Mouse (Mus musculus) embryonic facial prominence, embryonic 11.5 days (tissue): Measurements from ENCODE around the gene Nanos2. TPM values are rescaled to one million over a fixed set of nuclear protein-coding genes. Genes with fewer than 3 reads are reported as not detected.

Experiments used
- ATAC-seq: fragments of 200-750 bp; cut with Nextera tagmentation; replicated peaks from 2 replicates; pipeline ENCODE4 v1.8.0; 2017; ENCODE audit warnings: low read depth; ENCODE audit not compliant: insufficient number of reproducible peaks, low FRiP score, low TSS enrichment
- DNase-seq: peaks from one replicate; pipeline ENCODE4 v3.0.0-alpha.2; 2015; ENCODE audit warnings: low spot score
- H3K27ac ChIP-seq: fragments of 300-500 bp; sonication (generic); replicated peaks from 2 replicates; pipeline ENCODE4 v1.5.1; 2014; ENCODE audit warnings: mild to moderate bottlenecking, low read depth, low read length, control low read depth
- H3K27me3 ChIP-seq: fragments of 300-500 bp; sonication (generic); 2 replicates; pipeline ENCODE4 v1.6.1; 2014; ENCODE audit warnings: mild to moderate bottlenecking, low read length, moderate library complexity, mixed read lengths; ENCODE audit not compliant: control insufficient read depth, insufficient read depth
- H3K36me3 ChIP-seq: fragments of 300-500 bp; sonication (generic); replicated peaks from 2 replicates; pipeline ENCODE4 v1.6.1; 2014; ENCODE audit warnings: low read depth, mild to moderate bottlenecking, low read length, moderate library complexity, mixed read lengths; ENCODE audit not compliant: control insufficient read depth, insufficient read depth
- H3K4me1 ChIP-seq: fragments of 300-500 bp; sonication (generic); 2 replicates; pipeline ENCODE4 v1.6.1; 2014; ENCODE audit warnings: low read length, mixed read lengths; ENCODE audit not compliant: control insufficient read depth, insufficient read depth
- H3K4me2 ChIP-seq: fragments of 300-500 bp; sonication (generic); 2 replicates; pipeline ENCODE4 v1.6.1; 2014; ENCODE audit warnings: low read depth, mild to moderate bottlenecking, control low read depth, low read length, moderate library complexity
- H3K4me3 ChIP-seq: fragments of 300-500 bp; sonication (generic); 2 replicates; pipeline ENCODE4 v1.5.1; 2014; ENCODE audit warnings: low read depth, low read length, control low read depth
- H3K9ac ChIP-seq: fragments of 300-500 bp; sonication (generic); replicated peaks from 2 replicates; pipeline ENCODE4 v1.6.1; 2014; ENCODE audit warnings: mild to moderate bottlenecking, control low read depth, low read length
- H3K9me3 ChIP-seq: fragments of 300-500 bp; sonication (generic); replicated peaks from 2 replicates; pipeline ENCODE4 v1.6.1; 2016; ENCODE audit warnings: mild to moderate bottlenecking, low read length, inconsistent platforms, mixed read lengths; ENCODE audit not compliant: control insufficient read depth
- WGBS: fragments of 180-500 bp; shearing (Covaris S2); extraction: QIAGEN DNeasy Blood & Tissue Kit; methylation state at CpG from one replicate; pipeline ENCODE4 v1.1.7; 2014; 5-methylcytosine and 5-hydroxymethylcytosine counted together
- polyA plus RNA-seq: library from polyadenylated mRNA; unstranded; fragments of >200 nt; fragmentation: Nextera tagmentation; extraction: Ambion mirVana; gene quantifications from 2 replicates; pipeline ENCODE4 v1.2.1, GENCODE M21; 2014

Gene Nanos2
- polyA plus RNA-seq, 1 experiment from 2014 or later, result not detected

- H3K27me3 ChIP-seq, result peaks cover 29% of the 10 kb centered on the region
- peak; percentile 69 for ATAC-seq
- H3K4me2 ChIP-seq, result peak overlapping the region; percentile 82
- H3K9me3 ChIP-seq, result no peaks in the 10 kb centered on the region
- H3K4me3 ChIP-seq, result peak overlapping the region; percentile 92
- H3K27ac ChIP-seq, result peak overlapping the region; percentile 41; the same call in 1 of the 2 replicates
- DNase-seq, result no peak
- H3K9ac ChIP-seq, result peak overlapping the region; percentile 93
- 1% methylated on average over 24 of the region's 36 CpGs for WGBS
- peaks cover 8% of the 10 kb centered on the region for H3K36me3 ChIP-seq
- no peaks in the 10 kb centered on the region; the same call in 1 of the 2 replicates for H3K4me1 ChIP-seq
Measured at GRCm38 (mm10) chr7:19024581-19025255, 37.5 kb downstream of the Nanos2 start.

GRCm38 (mm10) chr7:19028067-19028466, 40.9 kb downstream of the Nanos2 start:
- H3K36me3 ChIP-seq, result peaks cover 21% of the 10 kb centered on the region

GRCm38 (mm10) chr7:19029084-19029653, 42.0 kb downstream of the Nanos2 start:
- 65% methylated on average over 6 of the region's 6 CpGs for WGBS
- no peak overlapping the region for H3K27ac ChIP-seq
- no peaks in the 10 kb centered on the region for H3K27me3 ChIP-seq
- no peaks in the 10 kb centered on the region for H3K9me3 ChIP-seq
- H3K9ac ChIP-seq, result no peak overlapping the region
- H3K4me3 ChIP-seq, result no peak overlapping the region
- H3K4me1 ChIP-seq, result no peaks in the 10 kb centered on the region; the same call in 1 of the 2 replicates
- ATAC-seq (peak; percentile 36), DNase-seq (peak; percentile 72)
- H3K36me3 ChIP-seq, result peaks cover 21% of the 10 kb centered on the region
- no peak overlapping the region; the same call in 1 of the 2 replicates for H3K4me2 ChIP-seq

More at GRCm38 (mm10) chr7:19028067-19028466, 40.9 kb downstream of the Nanos2 start:
- Histone ChIP-seq H3K27ac (no peak overlapping the region), H3K27me3 (peaks cover 8% of the 10 kb centered on the region), H3K9ac (no peak overlapping the region), H3K9me3 (no peaks in the 10 kb centered on the region), H3K4me3 (no peak overlapping the region), H3K4me1 (no peaks in the 10 kb centered on the region; the same call in 1 of the 2 replicates), H3K4me2 (no peak overlapping the region)
- ATAC-seq, result no peak
- no peak for DNase-seq

- H3K4me2 ChIP-seq, result no peak overlapping the region
Measured at GRCm38 (mm10) chr7:19031641-19032040, 44.4 kb downstream of the Nanos2 start.

More at GRCm38 (mm10) chr7:19031641-19032040, 44.4 kb downstream of the Nanos2 start:
- ATAC-seq (no peak), DNase-seq (no peak)
- Histone ChIP-seq H3K4me1 (no peaks in the 10 kb centered on the region), H3K27me3 (no peaks in the 10 kb centered on the region), H3K36me3 (peaks cover 23% of the 10 kb centered on the region), H3K4me3 (no peak overlapping the region), H3K9ac (no peak overlapping the region), H3K9me3 (no peaks in the 10 kb centered on the region), H3K27ac (no peak overlapping the region)
- WGBS, result 53% methylated on average over 4 of the region's 4 CpGs

Other genes with a start within 250 kb of the Nanos2 start
- gene Psg19, start 188.9 kb upstream of the Nanos2 start, polyA plus RNA-seq, result not detected in 2 replicates
- gene Psg17, start 165.8 kb upstream of the Nanos2 start, polyA plus RNA-seq, result not detected in 2 replicates
- 0.20 and 0.33 TPM in 2 replicates for gene Mill2, start 147.4 kb upstream of the Nanos2 start, polyA plus RNA-seq
- gene Pglyrp1, start 116.1 kb upstream of the Nanos2 start, polyA plus RNA-seq, result 0.49 and 0.70 TPM in 2 replicates
- gene Ccdc61, start 77.0 kb upstream of the Nanos2 start, polyA plus RNA-seq, result 22.6 and 26.5 TPM in 2 replicates
- gene Nova2, start 61.5 kb upstream of the Nanos2 start, polyA plus RNA-seq, result 1.4 and 1.7 TPM in 2 replicates
- gene Mypop, start 3.8 kb downstream of the Nanos2 start, polyA plus RNA-seq, result 4.3 and 5.3 TPM in 2 replicates
- gene Irf2bp1, start 16.6 kb downstream of the Nanos2 start, polyA plus RNA-seq, result 27.9 and 28.3 TPM in 2 replicates
- not detected in 2 replicates for gene Foxa3, start 36.1 kb downstream of the Nanos2 start, polyA plus RNA-seq
- 34.8 and 36.3 TPM in 2 replicates for gene Sympk, start 37.0 kb downstream of the Nanos2 start, polyA plus RNA-seq
- not detected in 2 replicates for gene Rsph6a, start 67.3 kb downstream of the Nanos2 start, polyA plus RNA-seq
- 17.2 and 17.7 TPM in 2 replicates for gene Dmwd, start 88.8 kb downstream of the Nanos2 start, polyA plus RNA-seq
- 5.1 and 6.5 TPM in 2 replicates for gene Dmpk, start 96.4 kb downstream of the Nanos2 start, polyA plus RNA-seq
- gene Six5, start 107.2 kb downstream of the Nanos2 start, polyA plus RNA-seq, result 10.0 and 10.5 TPM in 2 replicates
- gene Gm4969, start 131.0 kb downstream of the Nanos2 start, polyA plus RNA-seq, result 2.4 TPM in 2 replicates
- gene Fbxo46, start 132.5 kb downstream of the Nanos2 start, polyA plus RNA-seq, result 7.4 and 7.7 TPM in 2 replicates
- gene Qpctl, start 161.9 kb downstream of the Nanos2 start, polyA plus RNA-seq, result 9.4 and 9.7 TPM in 2 replicates
- gene Snrpd2, start 162.3 kb downstream of the Nanos2 start, polyA plus RNA-seq, result 157 and 171 TPM in 2 replicates
- gene Gipr, start 178.7 kb downstream of the Nanos2 start, polyA plus RNA-seq, result 0.15 and 0.77 TPM in 2 replicates
- 2.1 and 2.3 TPM in 2 replicates for gene Eml2, start 189.0 kb downstream of the Nanos2 start, polyA plus RNA-seq
- gene Gpr4, start 225.1 kb downstream of the Nanos2 start, polyA plus RNA-seq, result 1.4 and 1.8 TPM in 2 replicates
- gene Opa3, start 240.9 kb downstream of the Nanos2 start, polyA plus RNA-seq, result 39.5 and 45.5 TPM in 2 replicates